Mouse (Mus musculus) cerebral cortex, adult 2 months (tissue): ENCODE measurements around the gene Zfp90.

Source experiments
- WGBS: fragments of 180-500 bp; shearing (Covaris S2); methylation state at CpG from one replicate; pipeline ENCODE4 v1.1.7; 2018; 5-methylcytosine and 5-hydroxymethylcytosine counted together

Zfp90 gene

GRCm38 (mm10) chr8:106415182-106415971 is at the start of gene Zfp90:
TSS of gene Zfp90 (plus strand) at chr8:106415327.
- under 1% methylated on average over 46 of the region's 46 CpGs for WGBS

GRCm38 (mm10) chr8:106368501-106368900 is 46.6 kb upstream of the Zfp90 start:
- WGBS, result 61% methylated on average over 3 of the region's 3 CpGs

- 87% methylated on average over 7 of the region's 7 CpGs for WGBS
These were observed 46.1 kb upstream of the Zfp90 start for GRCm38 (mm10) chr8:106369069-106369468.

GRCm38 (mm10) chr8:106375957-106376356 is 39.2 kb upstream of the Zfp90 start:
- 78% methylated on average over 7 of the region's 7 CpGs for WGBS

GRCm38 (mm10) chr8:106376862-106377261 is 38.3 kb upstream of the Zfp90 start:
- 67% methylated on average over 9 of the region's 9 CpGs for WGBS

- 65% methylated on average over 7 of the region's 7 CpGs for WGBS
These were observed 36.6 kb upstream of the Zfp90 start for GRCm38 (mm10) chr8:106378501-106379048.

- 76% methylated on average over 5 of the region's 5 CpGs for WGBS
These were observed 35.8 kb upstream of the Zfp90 start for GRCm38 (mm10) chr8:106379357-106379756.

- 96% methylated on average over 6 of the region's 6 CpGs for WGBS
These were observed 34.1 kb upstream of the Zfp90 start for GRCm38 (mm10) chr8:106381026-106381425.

GRCm38 (mm10) chr8:106387801-106388415 is 27.2 kb upstream of the Zfp90 start:
- WGBS, result 80% methylated on average over 9 of the region's 9 CpGs

- WGBS, result 89% methylated on average over 4 of the region's 4 CpGs
These were observed 20.6 kb upstream of the Zfp90 start for GRCm38 (mm10) chr8:106394493-106394892.

- 47% methylated on average over 8 of the region's 8 CpGs for WGBS
These were observed 15.4 kb upstream of the Zfp90 start for GRCm38 (mm10) chr8:106399694-106400093.

GRCm38 (mm10) chr8:106400181-106400580 is 14.9 kb upstream of the Zfp90 start:
- WGBS, result 47% methylated on average over 5 of the region's 5 CpGs

- WGBS, result 36% methylated on average over 12 of the region's 12 CpGs
These were observed 11.7 kb upstream of the Zfp90 start for GRCm38 (mm10) chr8:106403246-106403933.

- 76% methylated on average over 3 of the region's 3 CpGs for WGBS
These were observed 10.3 kb upstream of the Zfp90 start for GRCm38 (mm10) chr8:106404825-106405224.

GRCm38 (mm10) chr8:106405810-106406209 is 9.3 kb upstream of the Zfp90 start:
- WGBS, result 68% methylated on average over 16 of the region's 16 CpGs

- WGBS, result 42% methylated on average over 7 of the region's 7 CpGs
These were observed 5.1 kb upstream of the Zfp90 start for GRCm38 (mm10) chr8:106410055-106410454.

GRCm38 (mm10) chr8:106410564-106410963 is 4.6 kb upstream of the Zfp90 start:
- 63% methylated on average over 7 of the region's 7 CpGs for WGBS

- WGBS, result 16% methylated on average over 14 of the region's 14 CpGs
These were observed 3.2 kb upstream of the Zfp90 start for GRCm38 (mm10) chr8:106411783-106412451.

- 94% methylated on average over 5 of the region's 5 CpGs for WGBS
These were observed 2.6 kb downstream of the Zfp90 start for GRCm38 (mm10) chr8:106417692-106418091.

GRCm38 (mm10) chr8:106431088-106431487 is 16.0 kb downstream of the Zfp90 start:
- 41% methylated on average over 12 of the region's 12 CpGs for WGBS

GRCm38 (mm10) chr8:106431952-106432351 is 16.8 kb downstream of the Zfp90 start:
- WGBS, result 66% methylated on average over 10 of the region's 10 CpGs
